Mouse (Mus musculus) urinary bladder, postnatal 36 days (tissue): ENCODE results near the gene Stc2.

Experiments
- DNase-seq, 2 experiments: peaks; one replicate each; pipeline ENCODE4 v3.0.0; 2022; ENCODE audit warnings: low spot score in 2 of 2, mixed read lengths in 1 of 2

Gene Stc2

GRCm38 (mm10) chr11:31369648-31370286 lies at the start of gene Stc2:
Gene Stc2, minus strand, starts transcription at chr11:31370074.
- peak; percentile 18 to 46 for DNase-seq

GRCm38 (mm10) chr11:31417071-31417470 lies 47.2 kb upstream of the Stc2 start:
- DNase-seq = no peak

GRCm38 (mm10) chr11:31412376-31412775 lies 42.5 kb upstream of the Stc2 start:
- no peak for DNase-seq

GRCm38 (mm10) chr11:31406736-31407135 lies 36.9 kb upstream of the Stc2 start:
- no peak for DNase-seq

- no peak for DNase-seq
These were observed 33.2 kb upstream of the Stc2 start for GRCm38 (mm10) chr11:31403080-31403479.

GRCm38 (mm10) chr11:31398604-31399003 lies 28.7 kb upstream of the Stc2 start:
- DNase-seq = no peak

GRCm38 (mm10) chr11:31396638-31397417 lies 27.0 kb upstream of the Stc2 start:
- DNase-seq = no peak

- no peak for DNase-seq
These were observed 24.2 kb upstream of the Stc2 start for GRCm38 (mm10) chr11:31394026-31394425.

- DNase-seq = no peak
These were observed 22.5 kb upstream of the Stc2 start for GRCm38 (mm10) chr11:31392340-31392739.

GRCm38 (mm10) chr11:31388890-31389289 lies 19.0 kb upstream of the Stc2 start:
- no peak for DNase-seq

- no peak for DNase-seq
These were observed 17.7 kb upstream of the Stc2 start for GRCm38 (mm10) chr11:31387526-31387925.

- DNase-seq = no peak
These were observed 16.7 kb upstream of the Stc2 start for GRCm38 (mm10) chr11:31386571-31386970.

GRCm38 (mm10) chr11:31383968-31384367 lies 14.1 kb upstream of the Stc2 start:
- DNase-seq = no peak

GRCm38 (mm10) chr11:31382145-31382544 lies 12.3 kb upstream of the Stc2 start:
- DNase-seq = no peak

- DNase-seq = peak in 1 of 2 experiments; percentile 15
These were observed 3.6 kb upstream of the Stc2 start for GRCm38 (mm10) chr11:31373438-31373837.

GRCm38 (mm10) chr11:31372206-31372605 lies 2.3 kb upstream of the Stc2 start:
- no peak for DNase-seq

- no peak for DNase-seq
These were observed 1.5 kb upstream of the Stc2 start for GRCm38 (mm10) chr11:31371256-31371838.

GRCm38 (mm10) chr11:31370436-31371230 lies 759 bp upstream of the Stc2 start:
- DNase-seq = no peak

- DNase-seq = peak in 1 of 2 experiments; percentile 60
These were observed 768 bp downstream of the Stc2 start for GRCm38 (mm10) chr11:31368965-31369647.

GRCm38 (mm10) chr11:31368252-31368964 lies 1.5 kb downstream of the Stc2 start:
- no peak for DNase-seq

GRCm38 (mm10) chr11:31366827-31367226 lies 3.0 kb downstream of the Stc2 start:
- no peak for DNase-seq
